Mouse (Mus musculus): ENCODE results near the gene Tmem216.

DNA sequence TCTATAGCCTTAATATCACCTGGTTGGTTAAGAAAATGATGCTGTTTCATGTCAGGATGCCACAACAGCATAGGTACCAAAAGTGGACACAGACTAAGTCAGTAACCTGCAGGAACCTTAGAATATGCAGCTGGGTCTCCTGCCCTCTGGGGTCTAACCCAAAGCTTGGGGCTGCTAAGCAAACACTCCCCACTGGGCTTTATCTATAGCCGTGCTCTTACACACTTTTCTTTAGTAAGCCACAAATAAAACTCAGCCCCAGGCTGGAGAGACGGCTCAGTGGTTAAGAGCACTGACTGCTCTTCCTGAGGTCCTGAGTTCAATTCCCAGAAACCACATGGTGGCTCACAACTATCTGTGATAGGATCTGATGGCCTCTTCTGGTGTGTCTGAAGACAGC lies 963 bp upstream of the Tmem216 start:
- TF ChIP-seq CTCF (IDR thresholded peaks at IDR 0.05; ENCODE audit: insufficient read depth, low read depth, low read length) (no peak), POLR2A (IDR thresholded peaks at IDR 0.05; ENCODE audit: insufficient read depth, low read depth, low read length) (no peak)
